Mouse (Mus musculus): ENCODE data around the gene 1700016D06Rik. TPM values are rescaled to one million over a fixed set of nuclear protein-coding genes. Genes with fewer than 3 reads are reported as not detected.
A peak's percentile ranks its signal among the peaks of the same experiment; 100 is the strongest.

The 1700016D06Rik gene
- polyA plus RNA-seq, 1 experiment from 2014 or later, result not detected

GRCm38 (mm10) chr8:11728482-11729295, 27.8 kb upstream of the 1700016D06Rik start:
- no peak; the same call in 1 of the 2 replicates for ATAC-seq
- Histone ChIP-seq H3K4me2 (ENCODE audit: low read length) (peak overlapping the region; percentile 77), H3K9me3 (ENCODE audit: control insufficient read depth, low read length) (no peaks in the 10 kb centered on the region), H3K4me1 (ENCODE audit: control insufficient read depth, insufficient read depth, low read depth, low read length) (peaks cover 18% of the 10 kb centered on the region), H3K9ac (ENCODE audit: low read depth, low read length) (peak overlapping the region; percentile 96), H3K4me3 (ENCODE audit: low read length) (peak overlapping the region; percentile 78), H3K27me3 (replicated peaks; ENCODE audit: control insufficient read depth, insufficient read depth, low read length) (peaks cover 3% of the 10 kb centered on the region), H3K27ac (ENCODE audit: low read depth, low read length) (peak overlapping the region; percentile 100), H3K36me3 (ENCODE audit: control insufficient read depth, insufficient read depth, low read length) (no peaks in the 10 kb centered on the region)
- WGBS, result under 1% methylated on average over 52 of the region's 61 CpGs

- Histone ChIP-seq H3K4me3 (ENCODE audit: low read length) (peak within 1 kb of the TSS; percentile 78), H3K4me2 (ENCODE audit: low read length) (peak within 1 kb of the TSS; percentile 77), H3K9me3 (ENCODE audit: control insufficient read depth, low read length) (no peaks in the 10 kb centered on the region), H3K36me3 (ENCODE audit: control insufficient read depth, insufficient read depth, low read length) (no peaks in the 10 kb centered on the region), H3K9ac (ENCODE audit: low read depth, low read length) (peak within 1 kb of the TSS; percentile 96), H3K27ac (ENCODE audit: low read depth, low read length) (peak within 1 kb of the TSS; percentile 100), H3K27me3 (replicated peaks; ENCODE audit: control insufficient read depth, insufficient read depth, low read length) (peaks cover 3% of the 10 kb centered on the region), H3K4me1 (ENCODE audit: control insufficient read depth, insufficient read depth, low read depth, low read length) (peaks cover 18% of the 10 kb centered on the region)
- under 1% methylated on average over 80 of the region's 127 CpGs for WGBS
- ATAC-seq, result peak; percentile 90
Measured at GRCm38 (mm10) chr8:11727651-11728481, 27.0 kb upstream of the 1700016D06Rik start, which contains the start of gene Arhgef7. Gene Arhgef7, plus strand, starts transcription at chr8:11727721.

GRCm38 (mm10) chr8:11727273-11727650, 26.4 kb upstream of the 1700016D06Rik start:
- Histone ChIP-seq H3K4me2 (ENCODE audit: low read length) (peak overlapping the region; percentile 77), H3K4me3 (ENCODE audit: low read length) (peak overlapping the region; percentile 78), H3K9me3 (ENCODE audit: control insufficient read depth, low read length) (no peaks in the 10 kb centered on the region), H3K4me1 (ENCODE audit: control insufficient read depth, insufficient read depth, low read depth, low read length) (peaks cover 18% of the 10 kb centered on the region), H3K27ac (ENCODE audit: low read depth, low read length) (peak overlapping the region; percentile 100), H3K9ac (ENCODE audit: low read depth, low read length) (peak overlapping the region; percentile 96), H3K36me3 (ENCODE audit: control insufficient read depth, insufficient read depth, low read length) (no peaks in the 10 kb centered on the region), H3K27me3 (replicated peaks; ENCODE audit: control insufficient read depth, insufficient read depth, low read length) (peaks cover 3% of the 10 kb centered on the region)
- under 1% methylated on average over 22 of the region's 22 CpGs for WGBS
- ATAC-seq, result peak; percentile 43

GRCm38 (mm10) chr8:11717194-11717593, 16.3 kb upstream of the 1700016D06Rik start:
- Histone ChIP-seq H3K36me3 (ENCODE audit: control insufficient read depth, insufficient read depth, low read length) (no peaks in the 10 kb centered on the region), H3K27me3 (replicated peaks; ENCODE audit: control insufficient read depth, insufficient read depth, low read length) (no peaks in the 10 kb centered on the region), H3K9me3 (ENCODE audit: control insufficient read depth, low read length) (no peaks in the 10 kb centered on the region), H3K27ac (ENCODE audit: low read depth, low read length) (no peak overlapping the region), H3K4me3 (ENCODE audit: low read length) (no peak overlapping the region), H3K9ac (ENCODE audit: low read depth, low read length) (no peak overlapping the region), H3K4me1 (ENCODE audit: control insufficient read depth, insufficient read depth, low read depth, low read length) (no peaks in the 10 kb centered on the region), H3K4me2 (ENCODE audit: low read length) (no peak overlapping the region)
- no peak for ATAC-seq
- 81% methylated on average over 4 of the region's 4 CpGs for WGBS

- ATAC-seq, result no peak
- no peaks in the 10 kb centered on the region for H3K27me3 ChIP-seq (replicated peaks; ENCODE audit: control insufficient read depth, insufficient read depth, low read length)
- H3K27ac ChIP-seq (ENCODE audit: low read depth, low read length), result no peak overlapping the region
- no peak overlapping the region for H3K9ac ChIP-seq (ENCODE audit: low read depth, low read length)
- H3K4me3 ChIP-seq (ENCODE audit: low read length), result no peak overlapping the region
- H3K4me1 ChIP-seq (ENCODE audit: control insufficient read depth, insufficient read depth, low read depth, low read length), result peaks cover 3% of the 10 kb centered on the region; the same call in 1 of the 2 replicates
- no peak overlapping the region for H3K4me2 ChIP-seq (ENCODE audit: low read length)
- H3K9me3 ChIP-seq (ENCODE audit: control insufficient read depth, low read length), result no peaks in the 10 kb centered on the region
- H3K36me3 ChIP-seq (ENCODE audit: control insufficient read depth, insufficient read depth, low read length), result no peaks in the 10 kb centered on the region
- 85% methylated on average over 6 of the region's 6 CpGs for WGBS
Measured at GRCm38 (mm10) chr8:11712244-11712643, 11.4 kb upstream of the 1700016D06Rik start.

- no peak for ATAC-seq
- no peak overlapping the region for H3K4me2 ChIP-seq (ENCODE audit: low read length)
- H3K9me3 ChIP-seq (ENCODE audit: control insufficient read depth, low read length), result no peaks in the 10 kb centered on the region
- H3K36me3 ChIP-seq (ENCODE audit: control insufficient read depth, insufficient read depth, low read length), result no peaks in the 10 kb centered on the region
- H3K9ac ChIP-seq (ENCODE audit: low read depth, low read length), result no peak overlapping the region
- 54% methylated on average over 5 of the region's 5 CpGs for WGBS
- H3K4me1 ChIP-seq (ENCODE audit: control insufficient read depth, insufficient read depth, low read depth, low read length), result peaks cover 3% of the 10 kb centered on the region; the same call in 1 of the 2 replicates
- H3K4me3 ChIP-seq (ENCODE audit: low read length), result no peak overlapping the region
- H3K27ac ChIP-seq (ENCODE audit: low read depth, low read length), result no peak overlapping the region
- H3K27me3 ChIP-seq (replicated peaks; ENCODE audit: control insufficient read depth, insufficient read depth, low read length), result no peaks in the 10 kb centered on the region
Measured at GRCm38 (mm10) chr8:11710415-11710814, 9.6 kb upstream of the 1700016D06Rik start.

GRCm38 (mm10) chr8:11709542-11709941, 8.7 kb upstream of the 1700016D06Rik start:
- no peak for ATAC-seq
- H3K4me2 ChIP-seq (ENCODE audit: low read length), result no peak overlapping the region
- no peaks in the 10 kb centered on the region for H3K36me3 ChIP-seq (ENCODE audit: control insufficient read depth, insufficient read depth, low read length)
- no peaks in the 10 kb centered on the region for H3K9me3 ChIP-seq (ENCODE audit: control insufficient read depth, low read length)
- no peaks in the 10 kb centered on the region for H3K27me3 ChIP-seq (replicated peaks; ENCODE audit: control insufficient read depth, insufficient read depth, low read length)
- H3K9ac ChIP-seq (ENCODE audit: low read depth, low read length), result no peak overlapping the region
- no peak overlapping the region for H3K27ac ChIP-seq (ENCODE audit: low read depth, low read length)
- 81% methylated on average over 3 of the region's 3 CpGs for WGBS
- H3K4me1 ChIP-seq (ENCODE audit: control insufficient read depth, insufficient read depth, low read depth, low read length), result peaks cover 3% of the 10 kb centered on the region; the same call in 1 of the 2 replicates
- no peak overlapping the region for H3K4me3 ChIP-seq (ENCODE audit: low read length)

GRCm38 (mm10) chr8:11708815-11709214, 8.0 kb upstream of the 1700016D06Rik start:
- WGBS, result 30% methylated on average over 2 of the region's 2 CpGs

GRCm38 (mm10) chr8:11707701-11708100, 6.8 kb upstream of the 1700016D06Rik start:
- H3K4me2 ChIP-seq (ENCODE audit: low read length), result no peak overlapping the region
- WGBS, result 20% methylated on average over 3 of the region's 3 CpGs
- ATAC-seq, result no peak

More at GRCm38 (mm10) chr8:11708815-11709214, 8.0 kb upstream of the 1700016D06Rik start:
- no peak overlapping the region for H3K9ac ChIP-seq (ENCODE audit: low read depth, low read length)
- no peaks in the 10 kb centered on the region for H3K36me3 ChIP-seq (ENCODE audit: control insufficient read depth, insufficient read depth, low read length)
- H3K27ac ChIP-seq (ENCODE audit: low read depth, low read length), result no peak overlapping the region
- H3K4me1 ChIP-seq (ENCODE audit: control insufficient read depth, insufficient read depth, low read depth, low read length), result peaks cover 3% of the 10 kb centered on the region; the same call in 1 of the 2 replicates
- H3K4me3 ChIP-seq (ENCODE audit: low read length), result no peak overlapping the region
- no peak for ATAC-seq
- no peaks in the 10 kb centered on the region for H3K27me3 ChIP-seq (replicated peaks; ENCODE audit: control insufficient read depth, insufficient read depth, low read length)
- H3K9me3 ChIP-seq (ENCODE audit: control insufficient read depth, low read length), result no peaks in the 10 kb centered on the region
- H3K4me2 ChIP-seq (ENCODE audit: low read length), result no peak overlapping the region

More at GRCm38 (mm10) chr8:11707701-11708100, 6.8 kb upstream of the 1700016D06Rik start:
- H3K9ac ChIP-seq (ENCODE audit: low read depth, low read length), result no peak overlapping the region; the same call in 1 of the 2 replicates
- no peaks in the 10 kb centered on the region for H3K27me3 ChIP-seq (replicated peaks; ENCODE audit: control insufficient read depth, insufficient read depth, low read length)
- no peaks in the 10 kb centered on the region for H3K9me3 ChIP-seq (ENCODE audit: control insufficient read depth, low read length)
- no peaks in the 10 kb centered on the region for H3K36me3 ChIP-seq (ENCODE audit: control insufficient read depth, insufficient read depth, low read length)
- no peak overlapping the region for H3K4me3 ChIP-seq (ENCODE audit: low read length)
- H3K4me1 ChIP-seq (ENCODE audit: control insufficient read depth, insufficient read depth, low read depth, low read length), result peaks cover 3% of the 10 kb centered on the region; the same call in 1 of the 2 replicates
- no peak overlapping the region for H3K27ac ChIP-seq (ENCODE audit: low read depth, low read length)
